ENCODE assay signal across 9 mouse cellular contexts in genomic region chr9:80258396-80258795, GRCm38 (mm10).
DNase-seq lines count a peak whose midpoint lies in the region; ATAC-seq and TF ChIP-seq lines count a peak whose summit lies in the region.
"Had no signal": no experiment of that assay in that cellular context is flagged by ENCODE, and none has a peak within 500 bp of the region (broad histone marks: within the 10 kb centered on the region; RNA-seq: fewer than 3 reads in every experiment).

No protein-coding gene starts in this region.

- TF ChIP-seq POLR2A in thymus, adult 2 months (IDR thresholded peaks at IDR 0.05; ENCODE audit: control insufficient read depth, extremely low read depth, insufficient read depth, low read length, poor library complexity) = no peak
- TF ChIP-seq POLR2A in cerebellum, adult 2 months (IDR thresholded peaks at IDR 0.05; ENCODE audit: borderline replicate concordance, insufficient read depth, low read length) = no peak

- TF ChIP-seq CTCF in thymus, adult 2 months (IDR thresholded peaks at IDR 0.05; ENCODE audit: borderline replicate concordance, control insufficient read depth, extremely low read depth, insufficient read depth, low read length, poor library complexity) = no peak
- no peak for TF ChIP-seq CTCF in cerebellum, adult 2 months (IDR thresholded peaks at IDR 0.05; ENCODE audit: borderline replicate concordance, insufficient read depth, low read depth, low read length)

- no peaks in the 10 kb centered on the region for H3K36me3 ChIP-seq in limb, embryonic 15.5 days
- H3K36me3 ChIP-seq in thymus, adult 2 months (ENCODE audit: control insufficient read depth, insufficient read depth, low read length) = no peaks in the 10 kb centered on the region
- H3K36me3 ChIP-seq in forebrain, embryonic 16.5 days (ENCODE audit: control insufficient read depth, insufficient read depth) = no peaks in the 10 kb centered on the region

- no peak overlapping the region for H3K9ac ChIP-seq in limb, embryonic 15.5 days
- H3K9ac ChIP-seq in forebrain, embryonic 16.5 days (replicated peaks; ENCODE audit: low read depth, low read length) = no peak overlapping the region

- ATAC-seq in limb, embryonic 15.5 days (ENCODE audit: insufficient number of reproducible peaks, low FRiP score, low TSS enrichment, low read depth) = 0 out of 2 replicates have a peak, but pooled peaks have one; percentile 40
- no peak for ATAC-seq in forebrain, embryonic 16.5 days
- ATAC-seq: Patski had no signal

- no peak overlapping the region for H3K4me2 ChIP-seq in limb, embryonic 15.5 days
- no peak overlapping the region for H3K4me2 ChIP-seq in forebrain, embryonic 16.5 days (ENCODE audit: low read length)

- H3K27ac ChIP-seq in limb, embryonic 15.5 days = peak overlapping the region; percentile 14; the same call in 1 of the 2 replicates
- H3K27ac ChIP-seq in thymus, adult 2 months (ENCODE audit: control insufficient read depth, insufficient read depth, low read length) = no peak overlapping the region
- H3K27ac ChIP-seq in forebrain, embryonic 16.5 days (ENCODE audit: low read length) = no peak overlapping the region
- H3K27ac ChIP-seq in cerebellum, adult 2 months (ENCODE audit: insufficient read depth, low read length) = no peak overlapping the region

- WGBS in limb, embryonic 15.5 days = 25% methylated on average over 6 of the region's 6 CpGs
- 19% methylated on average over 6 of the region's 6 CpGs for WGBS in thymus, adult 2 months
- 68% methylated on average over 6 of the region's 6 CpGs for WGBS in forebrain, embryonic 16.5 days
- 53% methylated on average over 6 of the region's 6 CpGs for WGBS in cerebellum, adult 2 months

- no peak overlapping the region for H3K4me3 ChIP-seq in limb, embryonic 15.5 days
- H3K4me3 ChIP-seq in thymus, adult 2 months (ENCODE audit: control insufficient read depth, insufficient read depth, low read length) = no peak overlapping the region
- H3K4me3 ChIP-seq in forebrain, embryonic 16.5 days (replicated peaks; ENCODE audit: low read length) = no peak overlapping the region
- no peak overlapping the region for H3K4me3 ChIP-seq in cerebellum, adult 2 months (replicated peaks; ENCODE audit: insufficient read depth, low read depth, low read length)

- H3K27me3 ChIP-seq in limb, embryonic 15.5 days = no peaks in the 10 kb centered on the region
- H3K27me3 ChIP-seq in thymus, adult 2 months (ENCODE audit: control insufficient read depth, insufficient read depth, low read length) = no peaks in the 10 kb centered on the region
- no peaks in the 10 kb centered on the region for H3K27me3 ChIP-seq in forebrain, embryonic 16.5 days (replicated peaks; ENCODE audit: control insufficient read depth, insufficient read depth, low read length)
- H3K27me3 ChIP-seq in cerebellum, adult 2 months (ENCODE audit: control insufficient read depth, insufficient read depth, low read length) = no peaks in the 10 kb centered on the region
- H3K27me3 ChIP-seq: Patski had no signal

- H3K4me1 ChIP-seq in limb, embryonic 15.5 days = 0 out of 2 replicates have a peak, but pooled peaks cover 4% of the 10 kb centered on the region
- peaks cover 2% of the 10 kb centered on the region; the same call in 1 of the 2 replicates for H3K4me1 ChIP-seq in thymus, adult 2 months (replicated peaks; ENCODE audit: control insufficient read depth, insufficient read depth, low read length)
- no peaks in the 10 kb centered on the region for H3K4me1 ChIP-seq in forebrain, embryonic 16.5 days (replicated peaks; ENCODE audit: control insufficient read depth, insufficient read depth, low read length)
- no peaks in the 10 kb centered on the region for H3K4me1 ChIP-seq in cerebellum, adult 2 months (ENCODE audit: control insufficient read depth, insufficient read depth, low read length)

- H3K9me3 ChIP-seq in limb, embryonic 15.5 days = no peaks in the 10 kb centered on the region
- no peaks in the 10 kb centered on the region for H3K9me3 ChIP-seq in forebrain, embryonic 16.5 days (ENCODE audit: control insufficient read depth, low read length)

- peak; percentile 34 for DNase-seq in kidney, adult 18-20 months
- no peak for DNase-seq in kidney, adult 11 months
- peak; percentile 7 for DNase-seq in forelimb bud, embryonic 11.5 days (ENCODE audit: low read depth, low spot score)
- peak; percentile 63 for DNase-seq in thymus, adult 2 months
- DNase-seq in cerebellum, adult 2 months = no peak
- DNase-seq in frontal cortex, postnatal 25 days (ENCODE audit: low spot score in 2 of 2) = no peak

Comparison
In these comparisons a context has a peak if more than half of its experiments do, and no peak if none do; other contexts are left out.
1. DNase-seq: peak in kidney, adult 18-20 months (single experiment), forelimb bud, embryonic 11.5 days (single experiment) and thymus, adult 2 months (single experiment); none in kidney, adult 11 months (single experiment), cerebellum, adult 2 months (0 of 2) and frontal cortex, postnatal 25 days (0 of 2).